Mouse (Mus musculus) liver, embryonic 14.5 days (tissue): ENCODE measurements around the gene Nomo1.

Source experiments
- CTCF ChIP-seq: IDR thresholded peaks from 2 replicates; pipeline ENCODE4 v1.5.1; 2016; ENCODE audit warnings: antibody characterized with exemption, low read depth, control low read depth
- EP300 ChIP-seq: IDR thresholded peaks from 2 replicates; pipeline ENCODE4 v1.6.1; 2016; ENCODE audit warnings: antibody characterized with exemption, low read depth

DNA sequence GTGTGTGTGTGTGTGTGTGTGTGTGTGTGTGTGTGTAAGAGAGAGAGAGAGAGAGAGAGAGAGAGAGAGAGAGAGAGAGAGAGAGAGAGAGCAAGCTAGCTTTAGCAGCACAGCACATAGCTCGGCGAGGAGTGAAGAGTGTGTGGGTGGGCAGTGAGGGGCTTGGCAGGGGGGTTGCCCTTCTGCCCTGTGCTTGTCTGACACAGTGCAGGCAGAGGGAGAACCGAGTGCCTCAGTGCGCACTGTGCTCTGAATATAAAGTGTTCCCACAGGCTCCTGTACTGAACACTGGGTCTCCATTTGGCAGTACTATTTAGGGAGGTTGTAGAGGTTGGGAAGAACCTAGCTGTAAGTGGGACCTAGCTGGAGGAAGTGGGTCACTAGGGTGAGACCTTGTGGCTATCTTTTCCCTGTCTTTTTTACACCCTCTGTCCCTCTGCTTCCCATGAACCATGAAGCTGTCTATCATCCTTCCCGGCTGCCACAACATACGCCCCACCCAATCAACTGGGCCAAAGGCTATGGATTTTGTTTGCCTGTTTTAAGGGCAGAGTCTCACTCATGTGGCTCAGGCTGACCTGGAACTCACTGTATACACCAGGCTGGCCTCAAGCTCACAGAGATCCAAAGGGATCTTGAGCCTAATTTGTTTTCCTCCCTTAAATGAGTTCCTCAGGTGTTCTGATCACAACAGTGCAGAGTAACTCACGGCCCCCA lies 96.1 kb downstream of the Nomo1 start:
- TF ChIP-seq CTCF (no peak), EP300 (no peak)
